Comparison of ENCODE assay signal across 8 mouse cellular contexts in the genomic region with DNA sequence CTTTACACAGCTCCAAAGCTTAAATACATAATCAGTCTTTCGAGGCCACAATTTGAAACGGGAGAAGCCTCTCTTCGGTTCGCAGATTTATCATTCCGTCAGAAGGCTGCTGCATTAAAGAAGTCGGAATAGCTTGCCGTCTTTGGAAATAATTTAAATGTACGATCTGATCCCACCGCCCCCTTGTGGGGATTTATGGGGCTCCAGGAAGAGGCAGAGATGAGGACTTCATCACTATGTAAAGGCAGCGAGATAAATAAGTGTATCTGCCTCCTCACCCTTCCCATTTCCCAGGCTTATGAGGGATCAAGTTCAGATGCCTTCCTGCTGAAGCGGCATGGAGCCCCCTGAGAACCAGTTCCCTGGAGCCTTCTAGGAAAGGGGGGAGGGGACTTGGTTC.
DNase-seq lines count a peak whose midpoint lies in the region; ATAC-seq lines count a peak whose summit lies in the region.

No protein-coding gene starts in this region.

- peak overlapping the region; percentile 10; the same call in 1 of the 2 replicates for H3K4me2 ChIP-seq in kidney, embryonic 15.5 days
- peak overlapping the region; percentile 24; the same call in 1 of the 2 replicates for H3K4me2 ChIP-seq in neural tube, embryonic 14.5 days (ENCODE audit: low read depth, low read length)

- H3K4me3 ChIP-seq in kidney, embryonic 15.5 days (replicated peaks): no peak overlapping the region
- H3K4me3 ChIP-seq in neural tube, embryonic 14.5 days (ENCODE audit: low read depth, low read length): no peak overlapping the region

- H3K4me1 ChIP-seq in kidney, embryonic 15.5 days: peaks cover 2% of the 10 kb centered on the region; the same call in 1 of the 2 replicates
- H3K4me1 ChIP-seq in neural tube, embryonic 14.5 days (ENCODE audit: control insufficient read depth, insufficient read depth, low read length): no peaks in the 10 kb centered on the region

- H3K9me3 ChIP-seq in kidney, embryonic 15.5 days (replicated peaks): no peaks in the 10 kb centered on the region
- H3K9me3 ChIP-seq in neural tube, embryonic 14.5 days (ENCODE audit: control insufficient read depth, low read length): no peaks in the 10 kb centered on the region

- 11% methylated on average over 11 of the region's 11 CpGs for WGBS in kidney, embryonic 15.5 days
- WGBS in neural tube, embryonic 14.5 days: 9% methylated on average over 11 of the region's 11 CpGs

- H3K36me3 ChIP-seq in kidney, embryonic 15.5 days: no peaks in the 10 kb centered on the region
- no peaks in the 10 kb centered on the region for H3K36me3 ChIP-seq in neural tube, embryonic 14.5 days (ENCODE audit: control insufficient read depth, insufficient read depth, low read length)

- H3K27me3 ChIP-seq in kidney, embryonic 15.5 days: peaks cover 41% of the 10 kb centered on the region
- 0 out of 2 replicates have a peak, but pooled peaks cover 2% of the 10 kb centered on the region for H3K27me3 ChIP-seq in neural tube, embryonic 14.5 days (ENCODE audit: control insufficient read depth, insufficient read depth, low read length)

- no peak for DNase-seq in kidney, adult 9 months
- DNase-seq in ES-CJ7 (ENCODE audit: low read depth, low spot score): peak; percentile 11
- DNase-seq in embryo, embryonic 9.5 days (ENCODE audit: extremely low spot score): peak; percentile 38
- DNase-seq in induced T-regulatory cell, adult 2 months (ENCODE audit: low read depth): peak; percentile 3
- no peak for DNase-seq in B cell, adult 2 months
- DNase-seq in kidney, adult 11 months: no peak

- no peak overlapping the region for H3K9ac ChIP-seq in kidney, embryonic 15.5 days
- no peak overlapping the region for H3K9ac ChIP-seq in neural tube, embryonic 14.5 days (replicated peaks; ENCODE audit: low read depth, low read length)

- ATAC-seq in kidney, embryonic 15.5 days (replicated peaks; ENCODE audit: low FRiP score): no peak
- ATAC-seq in neural tube, embryonic 14.5 days (ENCODE audit: low read depth): peak; percentile 44; the same call in 1 of the 2 replicates

- no peak overlapping the region for H3K27ac ChIP-seq in kidney, embryonic 15.5 days
- no peak overlapping the region for H3K27ac ChIP-seq in neural tube, embryonic 14.5 days (ENCODE audit: low read depth, low read length)

Comparison
In these comparisons a context has a peak if more than half of its experiments do, and no peak if none do; other contexts are left out.
1. DNase-seq: peak in ES-CJ7 (single experiment), embryo, embryonic 9.5 days (single experiment) and induced T-regulatory cell, adult 2 months (single experiment); none in kidney, adult 9 months (single experiment), B cell, adult 2 months (0 of 2) and kidney, adult 11 months (single experiment).